Mouse (Mus musculus) kidney, adult 2 months (tissue): ENCODE measurements around the gene Cxcl10. TPM values are rescaled to one million over a fixed set of nuclear protein-coding genes. Genes with fewer than 3 reads are reported as not detected.
A peak's percentile ranks its signal among the peaks of the same experiment; 100 is the strongest.

Experiments used
- DNase-seq: peaks from one replicate; pipeline ENCODE4 v3.0.0; 2021
- H3K27ac ChIP-seq: fragments of 200-500 bp; 2 replicates; pipeline ENCODE4 v1.5.1; 2012; ENCODE audit warnings: low read depth, low read length, control low read depth, inconsistent platforms; ENCODE audit not compliant: insufficient read depth
- H3K27me3 ChIP-seq: fragments of 200-500 bp; replicated peaks from 2 replicates; pipeline ENCODE4 v1.6.1; 2012; ENCODE audit warnings: mild to moderate bottlenecking, moderate library complexity, low read length, inconsistent platforms; ENCODE audit not compliant: control insufficient read depth, insufficient read depth
- H3K36me3 ChIP-seq: fragments of 200-500 bp; 2 replicates; pipeline ENCODE4 v1.6.1; 2012; ENCODE audit warnings: mild to moderate bottlenecking, moderate library complexity, low read length, inconsistent platforms; ENCODE audit not compliant: control insufficient read depth, insufficient read depth
- H3K4me1 ChIP-seq: fragments of 200-500 bp; 2 replicates; pipeline ENCODE4 v1.6.1; 2011; ENCODE audit warnings: low read length; ENCODE audit not compliant: control insufficient read depth, insufficient read depth
- H3K4me3 ChIP-seq: fragments of 200-500 bp; 2 replicates; pipeline ENCODE4 v1.5.1; 2011; ENCODE audit warnings: mild to moderate bottlenecking, low read depth, low read length, control low read depth; ENCODE audit not compliant: insufficient read depth
- CTCF ChIP-seq: fragments of 200-500 bp; conservative IDR thresholded peaks from 2 replicates; pipeline ENCODE4 v1.5.1; 2011; ENCODE audit warnings: low read depth, mild to moderate bottlenecking, control low read depth, low read length, moderate library complexity, mixed read lengths; ENCODE audit not compliant: insufficient read depth, insufficient read length
- POLR2A ChIP-seq: fragments of 200-500 bp; IDR thresholded peaks from one replicate; pipeline ENCODE4 v1.6.1; 2011; ENCODE audit warnings: low read depth, low read length, control low read depth
- WGBS: fragments of 180-500 bp; shearing (Covaris S2); methylation state at CpG from one replicate; pipeline ENCODE4 v1.1.7; 2018; 5-methylcytosine and 5-hydroxymethylcytosine counted together
- polyA plus RNA-seq: library from polyadenylated mRNA; depleted of rRNA; stranded (reverse); fragments of >200 nt; gene quantifications from 2 replicates; pipeline ENCODE4 v1.2.3, GENCODE M21; 2012

The Cxcl10 gene
- polyA plus RNA-seq, 1 experiment, result 16.6 TPM

- no peak for DNase-seq
- Histone ChIP-seq H3K27ac (no peak overlapping the region), H3K27me3 (0 out of 2 replicates have a peak, but pooled peaks cover 1% of the 10 kb centered on the region), H3K36me3 (no peaks in the 10 kb centered on the region), H3K4me3 (no peak overlapping the region), H3K4me1 (no peaks in the 10 kb centered on the region)
- TF ChIP-seq POLR2A, result no peak
- 85% methylated on average over 2 of the region's 2 CpGs for WGBS
These were observed 41.3 kb upstream of the Cxcl10 start for GRCm38 (mm10) chr5:92389977-92390376.

DNA sequence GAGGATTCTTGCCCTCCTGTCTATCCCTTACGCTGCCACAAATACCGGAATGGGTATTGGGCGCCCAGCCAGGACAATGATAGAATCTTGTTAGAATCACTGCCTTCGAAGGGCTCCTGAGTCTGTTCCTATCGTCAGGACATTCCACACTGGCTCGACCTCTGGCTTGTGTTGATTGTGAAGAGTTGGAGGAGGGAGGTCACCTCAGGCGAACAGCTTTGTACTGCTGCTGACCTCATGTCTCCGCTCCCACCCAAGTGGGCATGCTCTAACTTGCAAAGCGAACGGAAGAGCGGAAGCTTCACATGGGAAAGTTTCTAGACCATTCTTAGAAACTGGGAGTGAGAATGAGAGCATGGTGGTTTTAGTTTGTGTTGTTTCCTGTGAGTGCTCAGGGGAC, 38.7 kb upstream of the Cxcl10 start:
- no peaks in the 10 kb centered on the region for H3K36me3 ChIP-seq
- H3K27ac ChIP-seq, result peak overlapping the region; percentile 69; the same call in 1 of the 2 replicates
- no peak for TF ChIP-seq CTCF
- TF ChIP-seq POLR2A, result no peak
- 0 out of 2 replicates have a peak, but pooled peaks cover 1% of the 10 kb centered on the region for H3K27me3 ChIP-seq
- no peak overlapping the region for H3K4me3 ChIP-seq
- peak; percentile 77 for DNase-seq
- H3K4me1 ChIP-seq, result no peaks in the 10 kb centered on the region
- WGBS, result 50% methylated on average over 11 of the region's 11 CpGs

- H3K27me3 ChIP-seq, result no peaks in the 10 kb centered on the region
- H3K27ac ChIP-seq, result peak overlapping the region; percentile 36
- no peaks in the 10 kb centered on the region for H3K36me3 ChIP-seq
- no peak for TF ChIP-seq POLR2A
- 0 out of 2 replicates have a peak, but pooled peaks have one; percentile 23 for TF ChIP-seq CTCF
- H3K4me1 ChIP-seq, result no peaks in the 10 kb centered on the region
- peak; percentile 77 for DNase-seq
- 17% methylated on average over 6 of the region's 6 CpGs for WGBS
- H3K4me3 ChIP-seq, result no peak overlapping the region
These were observed 38.0 kb upstream of the Cxcl10 start for GRCm38 (mm10) chr5:92386643-92387042.

GRCm38 (mm10) chr5:92386102-92386501, 37.4 kb upstream of the Cxcl10 start:
- Histone ChIP-seq H3K4me3 (no peak overlapping the region), H3K27ac (peak overlapping the region; percentile 36), H3K27me3 (no peaks in the 10 kb centered on the region), H3K36me3 (no peaks in the 10 kb centered on the region), H3K4me1 (no peaks in the 10 kb centered on the region)
- WGBS, result 74% methylated on average over 5 of the region's 5 CpGs
- TF ChIP-seq POLR2A, result no peak
- no peak for TF ChIP-seq CTCF
- DNase-seq, result no peak

DNA sequence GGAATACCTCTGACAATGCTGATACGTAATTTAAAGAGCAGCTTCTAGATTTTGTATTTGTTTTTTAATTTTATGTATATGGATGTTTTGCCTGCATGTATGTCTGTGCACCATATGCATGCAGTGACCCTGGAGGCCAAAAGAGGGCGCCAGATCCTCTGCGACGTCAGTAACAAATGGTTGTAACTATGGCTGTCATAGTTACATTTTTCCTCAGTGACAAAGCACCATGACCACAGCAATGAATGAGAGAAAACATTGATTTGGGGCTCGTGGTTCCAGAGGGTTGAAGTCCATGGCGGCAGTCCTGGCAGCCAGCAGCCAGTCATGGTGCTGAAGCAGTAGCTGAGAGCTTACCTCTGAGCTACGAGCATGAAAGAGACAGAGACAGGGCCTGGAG, 36.2 kb upstream of the Cxcl10 start:
- H3K36me3 ChIP-seq, result no peaks in the 10 kb centered on the region
- no peak for DNase-seq

GRCm38 (mm10) chr5:92383747-92384146, 35.1 kb upstream of the Cxcl10 start:
- no peaks in the 10 kb centered on the region for H3K27me3 ChIP-seq
- DNase-seq, result no peak
- no peaks in the 10 kb centered on the region for H3K36me3 ChIP-seq
- H3K4me3 ChIP-seq, result no peak overlapping the region
- H3K4me1 ChIP-seq, result no peaks in the 10 kb centered on the region
- WGBS, result 32% methylated on average over 7 of the region's 7 CpGs
- no peak overlapping the region for H3K27ac ChIP-seq
- no peak for TF ChIP-seq POLR2A
- no peak for TF ChIP-seq CTCF

More for the DNA sequence above, 36.2 kb upstream of the Cxcl10 start:
- TF ChIP-seq POLR2A (no peak), CTCF (peak; percentile 72)
- Histone ChIP-seq H3K4me3 (no peak overlapping the region), H3K27ac (no peak overlapping the region), H3K27me3 (no peaks in the 10 kb centered on the region), H3K4me1 (no peaks in the 10 kb centered on the region)
- 59% methylated on average over 7 of the region's 7 CpGs for WGBS

DNA sequence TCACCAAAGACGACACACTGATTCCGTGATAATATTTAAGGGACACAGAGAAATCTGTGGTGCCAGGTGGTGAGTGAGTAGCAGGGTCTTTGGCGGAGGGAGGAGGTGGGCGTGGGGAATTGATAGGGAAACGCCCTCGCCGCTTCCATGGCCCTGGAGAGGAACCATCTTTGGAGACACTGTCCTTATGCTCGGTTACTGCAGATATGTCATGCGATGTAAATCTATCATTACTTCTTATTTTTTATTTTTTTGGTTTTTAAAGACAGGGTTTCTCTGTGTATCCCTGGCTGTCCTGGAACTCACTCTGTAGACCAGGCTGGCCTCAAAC, 33.6 kb upstream of the Cxcl10 start:
- TF ChIP-seq CTCF (no peak), POLR2A (no peak)
- Histone ChIP-seq H3K27me3 (no peaks in the 10 kb centered on the region), H3K4me1 (no peaks in the 10 kb centered on the region), H3K36me3 (no peaks in the 10 kb centered on the region), H3K4me3 (no peak overlapping the region), H3K27ac (no peak overlapping the region)
- 63% methylated on average over 9 of the region's 9 CpGs for WGBS
- DNase-seq, result no peak

DNA sequence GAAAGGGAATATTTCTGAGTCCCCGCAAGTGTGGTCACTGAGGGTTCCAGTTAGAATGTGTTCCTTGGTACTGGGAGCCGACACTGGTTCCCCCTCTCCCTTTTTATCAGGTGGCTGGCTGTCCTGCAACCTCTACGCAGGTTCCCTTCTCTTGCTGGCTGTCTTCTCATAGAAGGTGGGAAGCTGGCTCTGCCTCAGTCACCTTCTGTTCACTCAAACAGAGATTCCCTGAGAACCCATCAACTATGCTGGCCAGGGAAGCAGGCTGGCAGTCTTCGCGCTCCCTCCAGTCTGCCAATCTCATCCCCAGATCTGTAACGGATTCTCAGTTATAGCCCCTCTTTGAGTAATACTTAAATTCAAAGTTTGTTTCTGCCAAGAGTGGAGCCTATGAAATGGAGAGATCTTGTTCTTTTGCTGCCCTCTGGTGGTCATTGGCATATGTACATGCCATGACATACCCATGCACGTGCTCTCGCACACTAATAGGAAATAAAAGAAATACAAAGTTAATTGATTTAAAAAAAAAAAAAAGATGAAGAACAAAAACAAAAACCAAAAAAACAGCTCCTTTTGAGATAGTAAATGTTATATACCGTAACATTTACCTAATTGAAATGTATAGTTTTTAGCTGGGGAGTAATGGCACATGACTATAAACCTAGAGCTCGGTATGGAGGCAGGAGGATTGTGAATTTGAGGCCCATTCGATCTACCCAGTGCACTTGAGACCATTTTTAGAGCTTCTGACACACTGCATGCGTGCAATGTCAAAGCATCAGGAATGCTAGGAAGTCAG, 33.1 kb upstream of the Cxcl10 start:
- no peak overlapping the region for H3K27ac ChIP-seq
- no peak overlapping the region for H3K4me3 ChIP-seq
- WGBS, result 39% methylated on average over 12 of the region's 12 CpGs
- no peaks in the 10 kb centered on the region for H3K4me1 ChIP-seq
- TF ChIP-seq CTCF, result peak; percentile 70
- no peak for TF ChIP-seq POLR2A
- H3K27me3 ChIP-seq, result no peaks in the 10 kb centered on the region
- peak; percentile 87 for DNase-seq
- no peaks in the 10 kb centered on the region for H3K36me3 ChIP-seq
